Mouse (Mus musculus) left cerebral cortex, postnatal 36 days (tissue): ENCODE measurements around the gene Olfr282. TPM values are rescaled to one million over a fixed set of nuclear protein-coding genes. Genes with fewer than 3 reads are reported as not detected.
"Not testable (repeated sequence)": the region's sequence is repeated elsewhere in the genome, so short reads cannot be mapped to it uniquely, and the experiment has no call there.

Source experiments
- DNase-seq, 2 experiments: peaks; one replicate each; pipeline ENCODE4 v3.0.0; 2021 to 2022; ENCODE audit warnings: low spot score in 2 of 2, mixed read lengths in 1 of 2
- intact Hi-C: fragments of 180-260 bp; cut with DNase I; formaldehyde crosslinking; loops from one replicate; pipeline ENCODE4 v1.15.1; 2025
- total RNA-seq, 2 experiments: library from RNA; stranded (reverse); gene quantifications; 2 replicates each; pipeline ENCODE4 v1.2.3; 2021

Olfr282 gene
- total RNA-seq = not detected

GRCm38 (mm10) chr15:98430925-98431324 is at the start of gene Olfr282:
Olfr282 (plus strand) TSS chr15:98431225.
- DNase-seq, intact Hi-C loops: not testable (repeated sequence)

GRCm38 (mm10) chr15:98387621-98388020 is 43.4 kb upstream of the Olfr282 start:
- intact Hi-C loops = loop anchor here (2.0 kb wide), 1 partner anchor 207 kb away; no protein-coding TSS in a partner anchor
- DNase-seq = no peak

GRCm38 (mm10) chr15:98389796-98390195 is 41.2 kb upstream of the Olfr282 start:
- intact Hi-C loops = loop anchor here (2.0 kb wide), 1 partner anchor 209 kb away; no protein-coding TSS in a partner anchor
- peak; percentile 56 to 61 for DNase-seq

- intact Hi-C loops = no loop called here
- DNase-seq = no peak
Measured at GRCm38 (mm10) chr15:98391081-98391902, 39.7 kb upstream of the Olfr282 start.

GRCm38 (mm10) chr15:98391903-98392187 is 39.2 kb upstream of the Olfr282 start:
- DNase-seq = no peak
- intact Hi-C loops = no loop called here

GRCm38 (mm10) chr15:98397136-98397535 is 33.9 kb upstream of the Olfr282 start:
- intact Hi-C loops = no loop called here
- no peak for DNase-seq

- DNase-seq = no peak
- intact Hi-C loops = no loop called here
Measured at GRCm38 (mm10) chr15:98402356-98402755, 28.7 kb upstream of the Olfr282 start.

GRCm38 (mm10) chr15:98408406-98409060 is 22.5 kb upstream of the Olfr282 start:
- DNase-seq = peak; percentile 11 to 17
- intact Hi-C loops = no loop called here

- no peak for DNase-seq
- intact Hi-C loops = loop anchor here (5.0 kb wide), 1 partner anchor 93 kb away; no protein-coding TSS in a partner anchor
Measured at GRCm38 (mm10) chr15:98409635-98410034, 21.4 kb upstream of the Olfr282 start.

- intact Hi-C loops = loop anchor here (5.0 kb wide), 1 partner anchor 92 kb away; no protein-coding TSS in a partner anchor
- DNase-seq = no peak
Measured at GRCm38 (mm10) chr15:98410249-98410648, 20.8 kb upstream of the Olfr282 start.

GRCm38 (mm10) chr15:98415996-98416395 is 15.0 kb upstream of the Olfr282 start:
- DNase-seq = no peak
- intact Hi-C loops = no loop called here

- DNase-seq, intact Hi-C loops: not testable (repeated sequence)
Measured at GRCm38 (mm10) chr15:98416802-98417201, 14.2 kb upstream of the Olfr282 start.

GRCm38 (mm10) chr15:98417285-98417684 is 13.7 kb upstream of the Olfr282 start:
- intact Hi-C loops, DNase-seq: not testable (repeated sequence)

- intact Hi-C loops = no loop called here
- no peak for DNase-seq
Measured at GRCm38 (mm10) chr15:98418096-98418495, 12.9 kb upstream of the Olfr282 start.

- intact Hi-C loops = no loop called here
- DNase-seq = no peak
Measured at GRCm38 (mm10) chr15:98420897-98421296, 10.1 kb upstream of the Olfr282 start.

- DNase-seq = no peak
- intact Hi-C loops = no loop called here
Measured at GRCm38 (mm10) chr15:98424326-98424725, 6.7 kb upstream of the Olfr282 start.

- intact Hi-C loops = no loop called here
- DNase-seq = no peak
Measured at GRCm38 (mm10) chr15:98424753-98425152, 6.3 kb upstream of the Olfr282 start.

- intact Hi-C loops = no loop called here
- no peak for DNase-seq
Measured at GRCm38 (mm10) chr15:98425188-98425587, 5.8 kb upstream of the Olfr282 start.

- no peak for DNase-seq
- intact Hi-C loops = no loop called here
Measured at GRCm38 (mm10) chr15:98444561-98444960, 13.5 kb downstream of the Olfr282 start.

GRCm38 (mm10) chr15:98448521-98448920 is 17.5 kb downstream of the Olfr282 start:
- intact Hi-C loops = no loop called here
- no peak for DNase-seq

GRCm38 (mm10) chr15:98452288-98452687 is 21.3 kb downstream of the Olfr282 start, which contains the start of gene Olfr281:
Olfr281 (plus strand) TSS chr15:98452588.
- no peak for DNase-seq
- intact Hi-C loops = no loop called here
